Mouse (Mus musculus): ENCODE data around the gene Gskip.

DNA sequence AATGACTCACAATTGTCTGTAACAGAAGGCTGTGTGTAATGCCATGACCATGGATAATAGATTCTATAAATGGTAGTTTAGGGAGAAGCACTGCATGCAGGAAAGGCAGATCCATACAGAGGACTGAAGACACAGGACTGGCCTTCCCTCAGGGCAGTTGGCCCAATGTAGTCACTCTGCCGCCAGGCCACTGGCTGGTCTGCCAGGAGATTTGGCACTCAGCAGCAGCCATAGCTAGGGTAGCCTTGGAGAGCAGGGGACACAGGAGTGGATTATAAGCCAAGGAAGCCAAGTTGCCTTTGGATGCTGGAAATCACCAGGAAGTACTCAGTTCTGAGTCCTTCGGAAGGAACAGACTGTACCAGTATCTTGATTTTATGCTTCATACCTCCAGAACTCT lies 9.4 kb downstream of the Gskip start:
- TF ChIP-seq TAL1 (IDR thresholded peaks at IDR 0.05; ENCODE audit: low read length) (no peak), GATA1 (IDR thresholded peaks at IDR 0.05; ENCODE audit: low read length) (no peak)
